Mouse (Mus musculus) NIH3T3 (cell line): ENCODE data around the gene Ubr2.

ENCODE experiments used
- DNase-seq: peaks from one replicate; pipeline ENCODE4 v3.0.0-alpha.2; 2012; ENCODE audit warnings: low read depth

Gene Ubr2

GRCm38 (mm10) chr17:47009898-47010721 lies at the start of gene Ubr2:
TSS of gene Ubr2 (minus strand) at chr17:47010556.
- peak; percentile 95 for DNase-seq

DNA sequence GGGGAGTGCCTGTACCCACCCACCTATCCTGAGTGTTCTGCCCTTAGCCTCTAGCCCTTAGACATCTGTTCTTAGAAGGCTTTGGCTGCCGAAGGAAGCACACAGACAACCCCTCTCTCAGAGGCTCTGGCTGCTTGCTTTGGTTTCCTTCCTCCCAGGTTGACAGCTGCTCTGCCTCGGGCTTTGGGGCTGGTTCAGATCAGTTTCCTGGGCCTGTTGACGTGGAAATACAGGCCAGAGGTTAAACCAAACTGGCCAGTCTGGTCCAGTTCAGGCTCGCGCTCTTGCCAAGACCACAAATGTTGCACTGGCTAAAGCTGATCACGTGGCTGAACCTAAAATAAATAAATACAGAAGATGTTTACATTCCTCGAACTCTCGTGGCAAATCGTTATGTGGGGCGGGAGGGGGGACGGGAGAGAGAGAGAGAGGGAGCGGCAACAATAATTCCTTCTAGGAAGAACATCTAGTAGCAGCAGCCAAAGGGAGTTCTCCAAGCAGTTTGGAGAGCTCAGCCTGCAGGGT lies 49.5 kb upstream of the Ubr2 start:
- DNase-seq: peak; percentile 96

- no peak for DNase-seq
Observed at GRCm38 (mm10) chr17:47057966-47058365, 47.6 kb upstream of the Ubr2 start.

- DNase-seq: no peak
Observed at GRCm38 (mm10) chr17:47056476-47056875, 46.1 kb upstream of the Ubr2 start.

- DNase-seq: no peak
Observed at GRCm38 (mm10) chr17:47055121-47055520, 44.8 kb upstream of the Ubr2 start.

GRCm38 (mm10) chr17:47054613-47055012 lies 44.3 kb upstream of the Ubr2 start:
- no peak for DNase-seq

GRCm38 (mm10) chr17:47050678-47051077 lies 40.3 kb upstream of the Ubr2 start:
- DNase-seq: no peak

GRCm38 (mm10) chr17:47042866-47043265 lies 32.5 kb upstream of the Ubr2 start:
- no peak for DNase-seq

- DNase-seq: peak; percentile 91
Observed at GRCm38 (mm10) chr17:47038844-47039803, 28.8 kb upstream of the Ubr2 start.

DNA sequence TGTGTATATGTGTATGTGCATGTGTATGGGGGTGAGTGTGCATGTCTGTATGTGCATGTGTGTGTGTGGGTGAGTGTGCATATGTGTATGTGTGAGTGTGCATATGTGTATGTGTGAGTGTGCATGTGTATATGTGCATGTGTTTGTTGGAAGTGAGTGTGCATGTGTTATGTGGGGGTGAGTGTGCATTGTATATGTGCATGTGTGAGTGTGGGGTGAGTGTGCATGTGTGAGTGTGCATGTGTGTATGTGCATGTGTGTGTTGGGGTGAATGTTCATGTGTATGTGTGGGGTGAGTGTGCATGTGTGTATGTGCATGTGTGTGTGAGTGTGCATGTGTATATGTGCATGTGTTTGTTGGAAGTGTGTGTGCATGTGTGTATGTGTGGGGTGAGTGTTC lies 24.2 kb upstream of the Ubr2 start:
- no peak for DNase-seq

DNA sequence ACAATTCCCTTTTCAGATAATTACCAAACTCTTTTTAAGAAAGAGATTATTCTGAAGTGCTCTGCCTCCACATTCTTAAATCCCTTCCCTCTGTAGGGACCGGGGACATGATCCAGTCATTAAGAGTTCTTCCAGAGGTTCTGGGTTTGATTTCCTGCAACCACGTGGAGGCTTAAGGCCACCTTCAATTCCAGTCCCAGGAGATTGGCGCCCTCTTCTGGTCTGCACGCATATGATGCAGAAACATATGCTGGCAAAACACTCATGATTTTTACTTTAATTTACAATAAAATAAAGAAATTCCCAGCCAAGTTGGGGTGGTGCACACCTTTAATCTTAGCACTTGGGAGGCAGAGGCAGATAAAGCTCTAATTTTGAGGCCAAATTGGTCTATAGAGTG lies 23.3 kb upstream of the Ubr2 start:
- peak; percentile 81 for DNase-seq

DNA sequence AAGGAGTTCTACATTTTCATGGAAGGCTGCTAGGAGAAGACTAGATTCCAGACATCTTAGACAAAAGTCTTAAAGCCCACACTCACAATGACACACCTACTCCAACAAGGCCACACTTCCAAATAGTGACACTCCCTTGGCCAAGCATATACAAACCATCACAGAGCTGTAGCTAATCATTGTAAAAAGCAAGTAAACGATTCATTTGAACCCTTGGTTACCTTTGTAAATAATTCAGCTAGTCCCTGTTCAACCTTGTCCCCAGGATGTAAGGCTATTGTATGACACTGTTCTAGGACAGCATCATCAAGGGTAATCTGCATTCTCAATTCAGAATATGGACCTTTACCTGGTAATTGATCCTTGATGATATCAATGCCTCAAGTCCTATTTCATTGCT lies 14.4 kb upstream of the Ubr2 start:
- DNase-seq: no peak

DNA sequence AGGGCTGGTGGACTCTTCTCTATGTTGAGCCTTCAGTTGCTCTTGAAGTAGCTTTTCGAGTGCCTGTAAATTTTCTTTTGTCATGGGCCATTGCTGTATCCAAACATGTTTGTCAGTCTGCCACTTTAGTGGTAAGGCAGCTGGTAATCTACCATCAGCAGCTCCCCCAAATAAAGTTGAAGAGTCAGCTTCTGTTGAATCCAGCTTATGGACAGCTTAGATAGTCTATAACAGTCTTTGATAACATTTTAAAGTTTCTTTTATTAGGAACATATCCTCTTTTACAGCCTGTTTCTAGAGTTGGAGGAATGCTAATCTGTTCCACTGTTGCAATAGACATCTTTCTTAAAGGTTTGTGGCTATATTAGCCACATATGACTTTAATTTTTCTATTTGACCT lies 13.0 kb upstream of the Ubr2 start:
- DNase-seq: no peak

DNA sequence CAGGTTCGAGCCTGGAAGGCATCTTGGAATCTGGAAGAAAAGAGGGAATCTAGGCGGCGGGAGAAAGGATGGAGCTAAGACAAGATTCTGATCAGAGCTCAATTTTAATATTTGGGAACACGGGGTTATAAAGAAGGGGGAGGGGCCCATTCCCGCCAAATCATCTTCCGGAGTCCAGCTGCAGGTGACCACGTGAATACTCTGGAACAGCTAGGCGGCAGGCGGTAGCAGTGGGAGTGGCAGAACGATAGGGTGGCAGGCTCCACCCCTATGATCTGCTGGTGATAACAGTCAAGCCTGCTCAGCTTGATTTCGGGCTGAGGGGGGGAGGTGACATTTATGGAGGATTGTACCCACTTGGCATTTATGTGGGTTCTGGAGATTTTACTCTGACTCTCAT lies 2.5 kb upstream of the Ubr2 start:
- DNase-seq: no peak

DNA sequence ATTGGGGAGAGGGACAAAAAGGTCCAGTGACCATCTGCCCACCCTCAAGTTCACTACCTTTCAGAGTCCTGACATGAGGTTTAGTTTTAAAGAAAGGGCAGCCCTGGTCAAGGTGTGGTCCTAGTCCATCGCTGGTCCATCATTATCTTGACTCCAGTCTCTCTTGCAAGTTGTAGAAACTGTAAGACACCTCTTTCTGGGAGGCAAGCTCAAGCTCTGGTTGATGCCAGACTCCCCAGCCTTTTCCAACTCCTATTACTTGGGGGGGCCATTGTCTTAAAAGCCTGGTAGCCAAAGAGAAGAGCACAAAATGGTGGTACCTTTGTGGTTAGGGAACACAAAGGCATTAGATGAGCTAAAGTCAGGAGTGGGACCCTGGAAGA lies 1.3 kb upstream of the Ubr2 start:
- no peak for DNase-seq

- peak; percentile 86 for DNase-seq
Observed at GRCm38 (mm10) chr17:47010722-47011660, 635 bp upstream of the Ubr2 start.

DNA sequence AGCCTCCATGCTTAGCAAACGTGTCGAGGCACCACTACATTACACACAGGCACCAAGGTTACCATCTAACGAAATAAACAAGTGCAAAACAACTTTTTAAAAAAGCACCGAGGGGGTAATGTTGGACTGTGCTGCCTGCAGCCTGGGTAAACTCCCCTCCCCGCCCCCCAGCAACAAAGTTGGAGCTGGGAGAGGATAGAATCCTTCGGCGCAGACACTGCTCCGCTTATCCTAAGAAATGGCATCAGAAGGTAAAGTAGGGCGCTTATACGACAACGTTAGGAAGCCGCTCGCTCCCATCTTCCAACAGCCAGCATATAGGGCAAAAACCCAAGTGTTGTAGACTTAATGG lies 834 bp downstream of the Ubr2 start:
- DNase-seq: peak; percentile 46

DNA sequence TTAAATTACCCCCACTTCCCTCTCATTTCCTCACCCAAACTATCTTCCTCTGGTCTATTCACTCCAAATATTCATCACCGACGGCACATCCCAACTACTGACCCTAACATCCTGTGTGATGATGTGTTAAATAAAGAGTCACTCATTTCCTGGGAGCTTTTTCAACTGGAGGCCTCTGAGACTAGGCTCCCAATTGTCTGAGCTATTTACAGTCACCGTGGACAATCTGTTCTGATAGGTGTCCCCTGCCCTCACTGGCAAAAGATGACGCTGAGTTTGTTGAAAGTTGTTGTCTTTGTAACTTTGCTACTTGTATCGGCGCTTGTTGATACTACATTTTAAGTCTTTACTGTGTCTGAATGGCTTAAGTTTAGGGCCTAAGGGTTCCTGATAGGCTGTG lies 1.3 kb downstream of the Ubr2 start:
- peak; percentile 13 for DNase-seq

GRCm38 (mm10) chr17:47008506-47008905 lies 1.9 kb downstream of the Ubr2 start:
- DNase-seq: no peak

DNA sequence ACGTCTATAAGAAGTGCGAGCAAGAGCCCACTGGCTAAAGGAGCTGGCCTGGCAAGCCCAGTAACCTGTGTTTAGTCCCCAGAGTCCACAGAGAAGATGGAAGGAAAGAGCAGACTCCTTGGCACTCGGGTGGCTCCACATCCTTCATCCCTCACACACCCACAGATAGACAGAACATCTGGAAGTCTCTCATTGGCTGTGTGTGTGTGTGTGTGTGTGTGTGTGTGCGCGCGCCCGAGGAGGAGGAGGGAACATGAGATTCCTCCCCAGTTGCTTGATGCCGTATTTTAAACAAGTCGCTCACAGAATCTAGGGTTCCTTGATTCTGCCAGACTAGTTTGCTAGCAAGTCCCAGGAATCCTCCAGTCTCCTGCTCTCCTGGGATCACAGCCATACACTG lies 3.6 kb downstream of the Ubr2 start:
- no peak for DNase-seq

DNA sequence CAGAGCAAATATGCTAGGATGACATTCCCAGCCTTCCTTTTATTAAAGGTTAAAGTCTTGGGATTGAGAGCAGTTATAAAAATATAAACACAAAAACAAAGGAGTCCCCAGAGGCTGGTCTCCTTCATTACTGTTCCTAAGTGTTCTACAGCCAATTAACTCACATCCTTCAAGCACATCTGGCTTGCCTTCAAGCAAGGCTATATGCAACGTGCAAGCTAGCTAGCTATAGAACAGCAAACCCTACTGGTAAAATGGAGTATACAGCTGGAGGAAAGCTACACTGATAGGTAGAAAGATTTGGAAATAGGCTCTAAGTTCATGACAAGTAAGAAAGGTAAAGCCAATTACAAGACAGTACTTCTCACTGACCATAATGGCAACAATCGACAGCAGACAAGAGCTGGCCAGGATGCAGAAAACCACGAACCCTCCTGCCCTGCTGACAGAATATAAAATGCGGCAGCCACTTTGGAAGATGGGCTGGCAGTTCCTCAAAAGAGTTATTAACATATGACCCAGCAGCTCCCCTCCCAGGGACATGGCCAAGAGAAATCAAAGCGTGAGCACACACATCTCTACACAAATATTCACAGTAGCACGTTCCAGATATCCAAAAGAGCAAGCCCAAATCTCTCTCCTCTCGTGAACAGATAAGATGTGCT lies 4.5 kb downstream of the Ubr2 start:
- no peak for DNase-seq
